Mouse (Mus musculus): ENCODE measurements around the gene Mlycd.

Gene Mlycd

DNA sequence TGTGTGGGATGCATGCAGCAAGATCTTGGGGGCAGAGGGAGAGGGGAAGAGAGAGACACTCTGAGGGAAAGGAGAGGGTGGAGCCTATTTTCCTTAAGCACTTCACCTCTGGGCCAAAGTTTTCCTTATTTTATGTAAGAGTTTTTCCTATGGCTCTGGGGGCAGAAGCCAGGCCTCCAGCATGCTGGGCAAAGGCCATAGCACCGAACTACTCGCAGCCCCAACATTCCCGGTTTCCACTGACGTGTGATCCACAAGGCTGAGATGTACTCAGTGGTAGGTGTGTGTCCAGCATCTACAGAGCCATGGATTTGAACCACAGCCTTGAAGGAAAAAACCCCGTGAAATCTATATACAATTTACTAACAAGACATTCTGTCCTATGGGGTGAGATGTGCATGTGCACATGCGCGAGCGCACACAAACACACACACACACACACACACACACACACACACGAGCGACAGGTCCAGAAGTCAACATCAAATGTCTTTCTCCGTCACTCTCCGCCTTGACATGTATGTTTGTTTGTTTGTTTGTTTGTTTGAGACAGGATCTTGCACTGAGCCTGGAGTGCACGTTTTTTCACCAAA is 39.0 kb downstream of the Mlycd start, which contains the start of gene Osgin1:
Osgin1 (plus strand) TSS at position 543 of the 593 bp plus-strand sequence.
- no peak for DNase-seq (ENCODE audit: low spot score)

DNA sequence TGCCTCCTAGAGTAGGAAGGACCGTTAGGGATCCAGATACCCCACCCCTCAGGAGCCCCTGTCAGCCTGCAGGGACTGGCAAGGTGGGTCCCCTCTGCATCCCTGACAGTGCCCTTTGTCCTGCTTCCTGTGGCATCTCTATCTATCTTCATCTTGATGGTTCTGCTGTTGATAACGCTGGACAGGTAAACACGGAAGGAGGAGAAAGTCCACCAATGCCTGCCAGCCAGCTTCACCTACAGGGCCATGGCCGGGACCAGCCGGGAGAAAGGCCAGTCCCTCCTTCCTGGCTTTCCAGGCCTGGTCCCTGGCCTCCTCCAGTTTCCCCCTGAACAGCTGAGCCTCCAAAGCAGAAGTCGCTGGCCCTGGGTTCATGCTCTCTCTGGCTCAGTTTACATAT is 39.9 kb downstream of the Mlycd start:
- DNase-seq (ENCODE audit: low spot score) = no peak

DNA sequence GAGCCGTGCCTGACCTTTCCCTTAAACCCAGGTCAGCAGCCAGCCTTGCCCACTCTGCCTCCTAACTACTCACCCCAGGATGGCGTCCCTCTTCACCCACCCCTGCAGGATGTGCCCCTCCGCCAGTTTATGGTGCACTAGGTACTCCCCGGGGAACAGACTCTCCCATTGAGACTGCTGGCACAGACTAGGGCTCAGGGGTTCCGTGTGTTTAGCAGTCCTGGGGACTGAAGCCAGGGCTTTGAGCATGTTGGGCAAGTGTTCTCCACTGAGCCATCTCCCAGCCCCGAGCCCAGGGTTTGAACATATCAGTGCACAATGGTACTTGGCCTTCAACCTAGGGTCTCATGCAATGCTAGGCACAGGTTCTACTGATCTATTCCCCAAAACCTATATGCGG is 40.8 kb downstream of the Mlycd start:
- DNase-seq (ENCODE audit: low spot score) = no peak

DNA sequence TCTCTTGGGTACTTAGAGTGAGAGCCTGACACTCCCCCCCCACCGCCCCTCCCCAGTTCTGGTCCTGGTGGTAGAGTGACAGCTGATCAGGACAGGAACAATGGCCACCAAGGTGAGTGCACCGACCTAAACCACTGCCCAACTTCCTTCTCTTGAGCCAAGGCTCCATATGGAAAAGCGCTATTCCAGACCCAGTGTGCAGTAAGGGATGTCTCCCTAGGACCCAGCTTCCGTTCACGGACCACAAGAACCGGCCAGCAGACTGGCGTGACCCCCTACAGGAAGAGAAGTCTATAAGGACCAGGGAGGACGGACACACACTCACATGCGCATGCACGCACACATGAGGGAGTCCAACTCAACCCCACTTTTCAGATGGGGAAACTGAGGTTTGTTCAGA is 41.7 kb downstream of the Mlycd start:
- DNase-seq (ENCODE audit: low spot score) = no peak

DNA sequence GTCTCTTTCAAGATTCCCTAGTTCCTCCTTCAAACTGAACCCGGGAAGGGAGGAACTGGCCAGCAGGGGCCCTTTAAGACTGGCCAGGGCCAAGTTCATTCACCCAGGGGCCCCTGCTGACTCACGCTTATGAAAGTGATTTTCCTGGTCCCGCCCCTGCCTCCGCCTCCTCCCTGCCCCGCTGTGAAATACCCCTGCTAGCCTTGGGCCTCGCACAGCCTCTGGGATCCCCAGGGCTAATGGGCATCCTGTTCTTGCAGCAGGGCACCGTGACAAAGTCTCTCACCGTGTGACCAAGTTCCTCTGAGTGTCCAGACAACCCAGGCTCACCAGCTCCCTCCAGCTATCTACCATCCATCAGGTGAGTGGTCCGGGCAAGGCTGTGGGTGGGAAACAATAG is 42.3 kb downstream of the Mlycd start:
- DNase-seq (ENCODE audit: low spot score) = peak; percentile 63

DNA sequence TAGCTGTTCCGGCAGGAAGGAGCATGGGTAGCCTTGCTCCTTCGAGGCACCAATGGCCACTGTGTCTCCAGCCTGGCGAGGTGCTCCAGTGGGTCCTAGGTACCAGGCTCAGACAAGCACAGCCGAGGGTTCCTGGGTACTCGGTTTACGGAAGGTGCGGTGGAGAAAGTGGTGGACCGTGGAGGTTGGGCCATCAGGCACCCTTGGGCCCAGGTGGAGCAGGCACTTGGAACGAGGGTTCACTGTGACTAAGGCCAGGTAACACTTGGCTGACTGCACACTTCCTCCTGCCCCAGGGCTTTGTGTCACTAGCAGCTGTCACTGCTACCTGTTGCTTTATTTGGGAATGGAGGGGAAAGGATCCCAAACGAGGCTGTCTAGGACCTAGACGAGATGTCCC is 42.8 kb downstream of the Mlycd start:
- no peak for DNase-seq (ENCODE audit: low spot score)

DNA sequence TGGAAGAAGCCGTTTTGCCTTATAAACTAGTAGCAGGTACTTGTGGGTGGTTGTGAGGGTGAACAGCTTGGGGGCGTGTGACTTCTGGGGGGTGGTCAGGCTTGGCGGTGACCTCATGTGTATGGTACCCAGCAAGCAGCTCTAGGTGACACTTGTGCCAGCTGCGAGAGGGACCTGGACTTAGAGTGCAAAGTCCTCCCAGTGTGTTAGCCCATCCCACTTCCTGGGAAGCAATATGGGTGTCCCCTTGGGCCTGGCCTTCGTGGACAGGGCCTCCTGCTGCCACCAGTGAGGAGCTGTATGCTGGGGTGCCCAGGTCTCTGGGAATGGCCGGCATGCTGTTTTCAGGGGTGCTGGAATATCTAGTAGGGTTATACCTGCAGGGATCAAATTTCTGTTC is 44.2 kb downstream of the Mlycd start:
- no peak for DNase-seq (ENCODE audit: low spot score)

DNA sequence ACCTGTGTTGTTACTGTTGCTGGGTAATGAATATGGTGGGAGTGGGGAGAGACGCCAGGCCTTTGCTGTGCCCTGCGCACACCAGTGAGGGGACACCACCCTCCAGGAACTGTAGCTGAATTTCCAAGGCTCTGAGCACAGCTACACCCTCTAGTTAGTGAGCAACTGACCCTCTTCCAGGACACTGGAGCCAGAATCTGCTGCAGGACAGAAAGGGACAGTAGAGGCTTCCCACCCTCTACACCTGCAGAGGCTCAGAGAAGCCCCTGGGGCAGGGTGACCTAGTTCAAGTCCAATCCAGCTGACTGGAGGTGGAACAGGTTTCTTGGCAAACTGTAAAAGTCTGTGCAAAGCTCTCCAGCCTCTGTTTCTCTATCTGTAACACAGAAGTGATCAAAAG is 44.7 kb downstream of the Mlycd start:
- no peak for DNase-seq (ENCODE audit: low spot score)

DNA sequence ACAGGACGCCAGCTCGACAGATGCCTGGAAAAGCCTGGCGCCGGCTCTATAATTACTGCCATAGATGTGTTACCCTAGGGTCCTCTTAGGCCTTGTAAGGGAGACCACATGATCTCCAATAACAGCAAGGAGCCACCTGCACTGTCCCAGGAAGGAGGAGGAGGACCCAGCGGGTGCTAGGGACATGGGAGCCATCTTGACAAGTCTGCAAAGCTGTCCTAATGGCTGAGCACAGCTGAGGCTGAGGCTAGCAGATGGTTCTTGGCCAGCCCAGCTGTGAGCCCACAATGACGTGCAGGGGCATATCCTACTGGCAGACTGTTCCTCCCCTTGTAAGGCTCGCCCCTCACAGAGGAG is 45.2 kb downstream of the Mlycd start:
- no peak for DNase-seq (ENCODE audit: low spot score)

DNA sequence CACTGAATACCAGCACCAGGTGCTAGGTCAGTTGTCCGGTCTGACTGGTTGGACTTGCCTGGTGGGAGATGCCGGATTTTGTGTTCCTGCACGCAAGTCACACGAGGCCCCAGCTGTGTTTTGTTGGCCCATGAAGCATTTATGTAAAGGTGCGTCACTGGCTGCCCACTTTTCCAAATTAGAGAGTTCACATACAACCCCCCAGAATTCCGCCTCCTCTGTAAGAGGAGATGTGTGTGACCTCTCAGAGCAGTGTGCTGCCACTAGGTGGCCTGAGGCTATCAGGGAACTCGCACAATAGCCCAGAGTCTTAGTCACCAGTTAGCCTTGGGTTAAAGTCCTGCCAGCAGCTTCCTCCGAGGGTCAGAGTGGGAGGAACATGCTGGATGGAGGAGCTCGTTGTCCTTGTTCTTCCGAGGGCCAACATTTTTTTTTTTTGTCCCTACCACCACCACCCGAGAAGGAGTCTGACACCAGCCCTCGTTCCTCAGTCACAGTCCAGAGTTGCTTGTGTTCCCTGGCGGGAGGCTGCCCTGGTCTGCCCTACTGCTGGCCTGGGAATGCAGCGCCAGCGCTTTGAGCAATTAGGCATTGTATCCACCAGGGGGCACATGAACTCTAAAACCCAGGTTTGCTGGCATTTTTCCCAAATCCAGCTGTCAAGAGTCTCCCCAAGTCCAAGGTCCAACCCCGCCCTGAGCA is 45.7 kb downstream of the Mlycd start:
- DNase-seq (ENCODE audit: low spot score) = peak; percentile 62

DNA sequence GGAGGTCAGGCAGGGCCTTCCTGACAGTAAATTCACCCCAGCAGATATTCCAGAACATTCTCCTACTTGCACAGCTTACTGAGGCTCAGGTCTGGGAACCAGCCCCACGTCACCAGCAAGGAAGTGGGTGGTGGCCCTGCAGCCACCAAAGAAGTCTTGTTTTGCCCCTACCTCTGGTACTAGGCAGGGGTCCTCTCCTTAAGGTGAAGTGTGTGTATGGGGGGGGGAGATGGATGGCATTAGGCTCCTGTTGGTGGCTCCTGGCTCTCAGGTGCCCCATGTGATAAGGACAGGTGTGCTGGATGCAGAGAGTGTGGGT is 46.2 kb downstream of the Mlycd start:
- DNase-seq (ENCODE audit: low spot score) = no peak

DNA sequence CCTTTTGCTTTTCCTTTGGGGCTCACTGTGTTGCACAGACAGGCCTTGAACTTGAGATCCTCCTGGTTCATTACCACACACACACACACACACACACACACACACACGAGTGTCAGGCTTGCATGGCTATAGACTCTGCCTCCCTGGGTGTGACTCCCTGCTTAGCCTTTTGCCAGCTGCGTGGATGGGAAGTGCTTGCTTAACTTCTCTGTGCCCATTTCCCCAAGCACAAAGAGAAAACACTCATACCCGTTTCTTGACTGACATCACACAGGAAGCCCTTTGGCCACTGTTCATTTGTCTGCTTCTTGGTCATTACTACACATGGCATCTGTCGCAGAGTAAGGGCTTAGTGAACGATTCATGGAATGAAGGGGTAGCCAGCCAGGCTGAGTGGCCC is 47.3 kb downstream of the Mlycd start:
- no peak for DNase-seq (ENCODE audit: low spot score)

DNA sequence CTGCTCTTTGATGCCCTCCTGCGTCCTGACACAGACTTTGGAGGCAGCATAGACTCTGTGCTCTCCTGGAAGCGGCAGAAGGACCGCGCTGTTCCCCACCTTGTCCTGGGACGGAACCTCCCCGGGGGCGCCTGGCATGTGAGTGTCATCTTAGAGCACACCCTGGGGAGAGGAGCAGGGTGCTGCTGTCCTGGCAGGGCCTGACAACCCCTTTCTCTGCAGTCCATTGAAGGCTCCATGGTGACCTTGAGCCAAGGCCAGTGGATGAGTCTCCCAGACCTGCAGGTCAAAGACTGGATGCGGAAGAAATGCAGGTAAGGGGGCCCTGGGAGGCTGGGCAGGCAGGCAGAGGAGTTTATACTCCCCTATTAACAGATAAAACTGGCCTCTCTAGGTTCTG is 48.3 kb downstream of the Mlycd start:
- no peak for DNase-seq (ENCODE audit: low spot score)

DNA sequence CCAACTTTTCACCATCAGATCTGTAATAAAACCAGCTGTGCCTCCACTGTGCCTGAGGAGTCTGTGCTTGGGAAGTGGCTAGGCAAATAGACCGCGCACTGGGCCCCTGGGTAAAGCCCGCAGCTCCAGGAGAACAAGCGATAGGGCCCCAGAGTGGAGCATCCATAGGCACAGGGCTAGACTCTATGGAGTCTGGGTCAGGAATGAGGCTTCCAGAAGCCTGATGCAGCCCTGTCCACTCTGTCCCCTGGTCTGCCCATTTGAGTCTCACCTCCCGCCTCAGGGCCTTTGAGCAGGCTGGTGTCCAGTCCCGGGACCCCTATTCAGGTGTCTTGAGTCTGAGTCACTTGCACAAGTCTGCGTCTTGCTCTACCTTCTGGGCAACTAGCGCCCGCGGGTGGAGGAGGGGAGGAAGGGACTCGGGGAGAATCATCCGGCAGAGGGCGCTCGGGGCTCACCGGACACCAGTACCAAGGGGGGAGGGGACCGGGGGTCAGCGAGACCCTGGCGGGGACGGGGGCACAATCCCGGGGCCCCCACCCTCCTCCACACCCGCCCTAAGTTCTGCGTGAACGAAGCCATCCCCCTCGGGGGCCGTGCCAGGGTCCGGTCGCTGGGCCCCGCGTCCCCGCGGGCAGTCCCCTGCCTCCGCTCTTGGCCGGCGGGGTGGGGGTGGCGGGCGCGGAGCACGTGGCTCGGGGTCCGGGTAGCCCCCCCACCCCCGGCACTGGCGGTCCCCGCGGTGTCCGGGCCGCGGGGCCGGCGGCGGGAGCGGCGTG is 51.7 kb downstream of the Mlycd start, which contains the start of gene Necab2:
Necab2 (plus strand) TSS at position 509 of the 779 bp plus-strand sequence.
- peak; percentile 77 for DNase-seq (ENCODE audit: low spot score)

DNA sequence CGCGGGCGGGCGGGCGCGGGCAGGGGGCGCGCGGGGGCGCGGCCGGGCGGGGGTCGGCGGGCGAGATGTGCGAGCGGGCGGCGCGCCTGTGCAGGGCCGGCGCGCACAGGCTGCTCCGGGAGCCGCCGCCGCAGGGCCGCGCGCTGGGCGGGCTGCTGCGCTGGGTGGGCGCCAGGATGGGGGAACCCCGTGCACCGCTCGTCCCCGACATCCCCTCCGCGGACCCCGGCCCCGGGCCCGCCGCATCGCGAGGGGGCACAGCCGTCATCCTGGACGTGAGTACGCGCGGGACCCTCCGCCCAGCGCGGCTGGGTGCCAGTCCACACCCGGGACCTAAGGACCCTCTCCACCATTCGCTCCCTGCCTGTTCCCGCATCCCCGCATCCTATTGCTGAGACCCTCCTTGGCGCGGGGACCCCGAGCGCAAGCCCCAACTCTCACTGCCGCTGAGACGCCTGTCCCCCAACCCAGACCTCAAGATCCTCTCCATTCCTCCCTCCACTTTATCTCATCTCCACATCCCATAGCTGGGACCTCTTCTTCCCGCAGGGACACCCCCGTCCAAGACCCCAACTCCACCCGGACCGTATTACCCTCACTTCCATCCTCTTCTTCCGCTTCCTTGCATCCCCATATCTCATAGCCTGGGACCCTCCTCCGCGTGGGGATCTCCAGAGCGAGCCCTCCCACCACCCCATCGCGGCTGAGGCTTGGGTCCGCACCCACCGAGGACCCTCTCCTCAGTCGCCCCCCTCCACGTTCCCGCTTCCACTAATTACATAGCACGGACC is 52.5 kb downstream of the Mlycd start:
- no peak for DNase-seq (ENCODE audit: low spot score)

DNA sequence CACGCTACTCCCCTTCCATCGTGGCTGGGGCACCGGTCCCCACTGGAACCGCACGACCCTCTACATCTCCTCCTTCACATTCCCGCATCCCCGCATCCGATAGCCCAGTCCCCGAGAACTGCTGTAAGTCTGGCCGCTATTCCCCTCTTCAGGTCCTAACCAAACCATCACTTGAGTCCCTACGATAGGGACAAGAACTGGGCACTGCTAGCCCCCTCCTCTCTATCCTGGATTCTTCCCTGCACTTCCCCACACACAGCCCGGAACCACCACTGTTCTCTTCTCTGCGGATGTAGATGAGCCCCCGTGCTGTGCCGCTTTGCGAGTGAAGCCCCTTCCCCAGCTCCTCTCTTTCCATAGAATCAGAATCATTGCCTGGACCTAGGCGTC is 53.1 kb downstream of the Mlycd start:
- DNase-seq (ENCODE audit: low spot score) = no peak

DNA sequence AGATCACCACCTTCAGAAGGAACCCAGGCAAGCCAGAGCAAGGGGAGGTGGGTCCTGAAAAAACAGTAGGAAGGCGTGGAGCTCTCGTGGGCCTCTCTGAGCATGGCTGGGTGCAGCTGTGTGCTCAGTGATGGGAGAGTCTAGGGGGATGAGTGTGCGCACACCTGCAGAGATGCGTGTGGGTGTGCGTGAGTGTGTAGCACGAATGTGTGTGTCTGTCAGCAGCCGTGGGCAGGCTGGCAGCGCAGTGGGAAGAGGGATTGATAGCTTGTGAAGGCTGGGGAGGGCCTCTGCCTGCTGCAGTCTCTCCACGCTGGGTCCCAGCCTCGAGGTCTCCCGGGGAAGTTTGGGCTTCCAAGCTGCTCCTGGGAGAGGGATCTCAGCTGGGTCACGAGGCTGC is 54.9 kb downstream of the Mlycd start:
- DNase-seq (ENCODE audit: low spot score) = no peak

DNA sequence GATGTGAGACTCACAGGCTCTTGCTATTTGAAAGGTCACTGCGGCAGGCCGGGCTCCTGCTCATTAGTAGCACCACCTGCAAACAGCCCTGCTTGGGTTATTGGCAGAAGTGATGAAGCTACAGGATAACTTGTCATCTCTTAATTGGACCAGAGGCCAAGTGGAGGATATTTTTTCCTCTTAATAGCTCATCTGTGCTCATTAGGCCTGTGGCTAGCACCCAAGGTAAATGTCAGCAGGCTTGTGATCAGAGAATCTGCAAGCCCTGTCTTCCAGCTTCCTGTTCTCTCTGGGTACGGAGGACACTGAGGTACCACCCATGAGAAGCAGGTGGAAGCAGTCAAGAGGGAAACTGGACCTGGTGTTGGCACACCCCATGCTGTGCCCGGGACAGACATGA is 56.5 kb downstream of the Mlycd start:
- DNase-seq (ENCODE audit: low spot score) = no peak

DNA sequence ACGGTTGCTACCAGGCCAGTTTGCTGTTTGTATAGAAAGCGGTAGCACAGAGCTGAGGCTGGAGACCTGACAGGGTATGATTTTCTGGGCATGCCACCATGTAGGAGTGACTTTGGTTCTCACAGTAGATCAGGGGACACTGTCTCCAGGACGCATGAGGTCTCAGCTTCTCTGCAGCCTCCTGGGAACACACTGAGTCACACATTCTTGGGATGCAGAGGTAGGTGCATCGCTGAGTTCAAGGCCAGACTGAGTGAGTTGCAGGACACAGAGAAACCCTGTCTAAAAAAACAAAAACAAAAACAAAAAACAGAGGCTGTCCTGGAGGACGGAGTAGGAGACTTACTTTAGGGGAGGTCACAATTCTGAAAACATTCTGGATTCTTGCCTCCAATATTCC is 58.2 kb downstream of the Mlycd start:
- no peak for DNase-seq (ENCODE audit: low spot score)

DNA sequence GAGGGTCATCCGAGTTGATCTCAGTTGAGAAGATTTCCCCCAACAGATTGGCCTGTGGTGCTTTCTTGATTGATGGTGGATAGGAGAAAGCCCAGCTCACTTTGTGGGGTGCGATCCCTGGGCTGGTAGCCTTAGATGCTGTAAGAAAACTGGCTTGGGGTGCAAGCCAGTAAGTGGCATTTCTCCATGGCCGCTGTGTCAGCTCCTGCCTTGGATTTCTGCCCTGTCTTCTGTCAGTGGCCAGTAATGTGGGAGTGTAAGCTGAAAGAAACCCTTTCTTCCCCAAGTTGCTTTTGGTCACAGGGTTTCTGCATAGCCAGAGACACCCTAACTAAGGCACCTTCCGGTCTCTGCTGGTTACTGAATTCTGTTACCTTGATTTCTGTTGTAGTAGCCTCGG is 61.4 kb downstream of the Mlycd start:
- no peak for DNase-seq (ENCODE audit: low spot score)

DNA sequence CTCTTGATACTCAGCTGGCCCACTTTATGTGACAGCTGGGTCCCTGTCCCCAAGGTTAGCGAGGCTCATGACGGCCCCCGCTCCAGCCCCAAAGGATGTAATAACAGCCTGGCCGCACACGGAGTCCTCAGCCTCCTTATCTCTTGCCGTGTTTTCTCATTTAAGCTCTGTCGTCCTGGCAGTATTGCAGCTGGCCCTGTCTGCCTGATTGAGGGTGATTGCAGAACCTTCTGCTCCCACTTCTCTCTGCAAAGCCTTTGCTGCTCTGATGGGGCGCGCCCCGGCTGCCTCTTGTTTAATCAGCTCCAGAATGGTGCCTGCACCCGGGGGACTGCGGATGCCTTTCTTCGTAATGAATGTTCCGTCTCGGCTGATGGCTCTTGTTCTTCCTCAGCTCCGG is 65.0 kb downstream of the Mlycd start:
- peak; percentile 49 for DNase-seq (ENCODE audit: low spot score)

Measured in testis, postnatal 14 days (tissue).